Mouse (Mus musculus) lung, adult 2 months (tissue): Measurements from ENCODE around the gene Iqsec3.

ENCODE experiments used
- CTCF ChIP-seq: fragments of 200-500 bp; IDR thresholded peaks from 2 replicates; pipeline ENCODE4 v1.5.1; 2011; ENCODE audit warnings: mild to moderate bottlenecking, low read length, control low read depth; ENCODE audit not compliant: insufficient read depth
- POLR2A ChIP-seq: fragments of 200-500 bp; IDR thresholded peaks from 2 replicates; pipeline ENCODE4 v1.6.1; 2011; ENCODE audit warnings: low read depth, mild to moderate bottlenecking, control low read depth, low read length, borderline replicate concordance; ENCODE audit errors: extremely low read depth

- TF ChIP-seq CTCF: no peak
- TF ChIP-seq POLR2A: no peak
Observed at GRCm38 (mm10) chr6:121341650-121342049, 131.8 kb downstream of the Iqsec3 start.
